Mouse (Mus musculus) heart, embryonic 14.5 days (tissue): Measurements from ENCODE around the gene Polr2e. TPM values are rescaled to one million over a fixed set of nuclear protein-coding genes. Genes with fewer than 3 reads are reported as not detected.

ENCODE experiments used
- ATAC-seq: fragments of 200-750 bp; cut with Nextera tagmentation; 2 replicates; pipeline ENCODE4 v1.8.0; 2017; ENCODE audit warnings: low read depth, moderate TSS enrichment; ENCODE audit not compliant: insufficient number of reproducible peaks, insufficient read depth, low FRiP score
- H3K27ac ChIP-seq, 2 experiments: fragments of 200-500 bp in 1 of 2; fragments of 300-500 bp in 1 of 2; sonication (generic) in 1 of 2; replicated peaks in 1 of 2; 2 replicates each; pipeline ENCODE4 v1.5.1; 2012 to 2014; ENCODE audit warnings: low read depth in 2 of 2, low read length in 2 of 2, control low read depth in 1 of 2, mild to moderate bottlenecking in 1 of 2, mixed read lengths in 1 of 2; ENCODE audit not compliant: control insufficient read depth in 1 of 2, insufficient read depth in 1 of 2
- H3K27me3 ChIP-seq: fragments of 300-500 bp; sonication (generic); 2 replicates; pipeline ENCODE4 v1.6.1; 2014; ENCODE audit warnings: mild to moderate bottlenecking, low read length, control low read depth; ENCODE audit not compliant: control insufficient read depth, insufficient read depth
- H3K36me3 ChIP-seq: fragments of 300-500 bp; sonication (generic); 2 replicates; pipeline ENCODE4 v1.6.1; 2014; ENCODE audit warnings: mild to moderate bottlenecking, control low read depth, low read length, mixed read lengths; ENCODE audit not compliant: control insufficient read depth, insufficient read depth
- H3K4me1 ChIP-seq, 2 experiments: fragments of 200-500 bp in 1 of 2; fragments of 300-500 bp in 1 of 2; sonication (generic) in 1 of 2; 2 replicates each; pipeline ENCODE4 v1.6.1; 2012 to 2014; ENCODE audit warnings: low read length in 2 of 2, control low read depth in 1 of 2, mixed read lengths in 1 of 2; ENCODE audit not compliant: control insufficient read depth in 2 of 2, insufficient read depth in 2 of 2
- H3K4me2 ChIP-seq: fragments of 300-500 bp; sonication (generic); 2 replicates; pipeline ENCODE4 v1.6.1; 2014; ENCODE audit warnings: mild to moderate bottlenecking, low read length
- H3K4me3 ChIP-seq, 2 experiments: fragments of 200-500 bp in 1 of 2; fragments of 300-500 bp in 1 of 2; sonication (generic) in 1 of 2; 2 replicates each; pipeline ENCODE4 v1.5.1; 2012 to 2014; ENCODE audit warnings: low read length in 2 of 2, mild to moderate bottlenecking in 2 of 2, control low read depth in 1 of 2, low read depth in 1 of 2, moderate library complexity in 1 of 2; ENCODE audit not compliant: control insufficient read depth in 1 of 2, insufficient read depth in 1 of 2
- H3K9ac ChIP-seq: fragments of 300-500 bp; sonication (generic); 2 replicates; pipeline ENCODE4 v1.6.1; 2014; ENCODE audit warnings: mild to moderate bottlenecking, low read length
- H3K9me3 ChIP-seq: fragments of 300-500 bp; sonication (generic); 2 replicates; pipeline ENCODE4 v1.6.1; 2016; ENCODE audit warnings: low read length, control low read depth; ENCODE audit not compliant: control insufficient read depth
- WGBS: fragments of 180-500 bp; shearing (Covaris S2); extraction: QIAGEN DNeasy Blood & Tissue Kit; methylation state at CpG from one replicate; pipeline ENCODE4 v1.1.7; 2014; 5-methylcytosine and 5-hydroxymethylcytosine counted together
- polyA plus RNA-seq: library from polyadenylated mRNA; unstranded; fragments of >200 nt; fragmentation: Nextera tagmentation; extraction: Ambion mirVana; gene quantifications from 2 replicates; pipeline ENCODE4 v1.2.1, GENCODE M21; 2014

Gene Polr2e
- polyA plus RNA-seq, 1 experiment from 2014 or later = 162 TPM

DNA sequence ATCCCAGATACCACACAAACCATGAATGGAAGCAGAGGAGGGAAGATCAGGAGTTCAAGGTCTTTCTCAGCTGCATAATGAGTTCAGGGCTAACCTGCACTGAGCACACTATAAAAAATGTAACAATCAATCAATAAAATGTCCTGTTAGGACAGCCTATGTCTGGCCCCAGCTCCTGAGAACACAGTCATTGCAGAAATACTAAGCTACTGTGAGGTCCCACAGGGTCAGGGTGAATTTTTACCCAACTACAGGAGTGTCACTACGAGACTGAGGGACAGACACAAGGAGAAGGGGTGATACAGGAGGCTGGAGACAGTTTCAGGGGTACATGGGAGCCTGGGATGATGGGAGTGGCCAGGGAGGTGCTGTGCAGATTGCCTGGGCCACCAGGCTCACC is 38.8 kb upstream of the Polr2e start:
- H3K36me3 ChIP-seq = peaks cover 46% of the 10 kb centered on the region

DNA sequence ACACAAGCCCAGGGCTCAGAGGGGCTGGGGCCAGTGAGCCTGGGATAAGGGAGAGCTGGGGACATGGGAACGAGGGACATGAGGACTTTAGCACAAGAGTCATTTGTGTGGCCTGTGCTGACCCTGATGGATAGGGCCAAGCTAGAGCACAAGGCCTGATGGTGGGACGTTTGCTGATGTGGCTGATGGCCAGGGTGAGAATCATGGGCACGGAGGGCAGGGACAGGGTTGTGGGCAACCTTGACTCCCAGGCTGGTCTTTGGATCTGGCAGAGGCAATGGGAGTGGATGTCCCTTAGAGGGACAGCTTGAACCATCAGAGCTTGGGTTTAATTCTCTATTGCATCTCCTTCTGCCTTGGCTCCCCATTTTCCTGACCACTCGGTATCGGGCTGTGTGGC is 37.7 kb upstream of the Polr2e start:
- no peak overlapping the region for H3K9ac ChIP-seq
- no peak for ATAC-seq
- H3K27ac ChIP-seq = no peak overlapping the region
- 89% methylated on average over 5 of the region's 5 CpGs for WGBS
- peaks cover 35% of the 10 kb centered on the region for H3K36me3 ChIP-seq
- no peak overlapping the region for H3K4me2 ChIP-seq
- H3K9me3 ChIP-seq = no peaks in the 10 kb centered on the region
- H3K4me3 ChIP-seq = no peak overlapping the region
- peaks cover 20 to 24% of the 10 kb centered on the region in 2 experiments for H3K4me1 ChIP-seq
- H3K27me3 ChIP-seq = no peaks in the 10 kb centered on the region

More for the DNA sequence above, 38.8 kb upstream of the Polr2e start:
- Histone ChIP-seq H3K9ac (no peak overlapping the region), H3K27ac (no peak overlapping the region), H3K9me3 (no peaks in the 10 kb centered on the region), H3K4me1 (peaks cover 11 to 16% of the 10 kb centered on the region in 2 experiments; a peak in 3 of 4 replicates), H3K4me3 (no peak overlapping the region), H3K27me3 (no peaks in the 10 kb centered on the region), H3K4me2 (no peak overlapping the region)
- WGBS = 100% methylated on average over 1 of the region's 1 CpGs
- no peak for ATAC-seq

DNA sequence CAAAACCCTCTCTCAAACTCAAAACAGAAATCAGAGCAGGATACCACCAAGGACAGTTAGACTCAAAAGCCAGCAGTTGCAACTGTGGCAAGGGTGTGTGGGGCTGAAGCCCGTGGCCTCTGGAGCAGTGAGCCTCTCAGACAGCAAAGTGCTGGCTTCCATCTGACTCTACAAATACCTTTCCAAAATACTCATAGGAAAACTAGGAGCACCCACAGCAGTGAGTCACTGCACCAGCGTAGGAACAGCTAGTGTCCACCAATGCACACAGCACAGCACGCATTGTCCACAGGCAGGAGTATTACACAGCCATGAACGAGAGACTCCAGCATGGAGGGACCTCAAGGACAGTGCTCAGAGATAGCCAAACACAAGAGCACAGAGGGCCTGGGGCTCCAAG is 36.8 kb upstream of the Polr2e start:
- H3K27me3 ChIP-seq = no peaks in the 10 kb centered on the region
- no peaks in the 10 kb centered on the region for H3K9me3 ChIP-seq
- no peak overlapping the region for H3K4me3 ChIP-seq
- H3K9ac ChIP-seq = no peak overlapping the region
- peaks cover 31% of the 10 kb centered on the region for H3K36me3 ChIP-seq
- no peak for ATAC-seq
- H3K4me2 ChIP-seq = no peak overlapping the region
- H3K4me1 ChIP-seq = peaks cover 28 to 34% of the 10 kb centered on the region in 2 experiments
- no peak overlapping the region for H3K27ac ChIP-seq
- WGBS = 95% methylated on average over 4 of the region's 4 CpGs

DNA sequence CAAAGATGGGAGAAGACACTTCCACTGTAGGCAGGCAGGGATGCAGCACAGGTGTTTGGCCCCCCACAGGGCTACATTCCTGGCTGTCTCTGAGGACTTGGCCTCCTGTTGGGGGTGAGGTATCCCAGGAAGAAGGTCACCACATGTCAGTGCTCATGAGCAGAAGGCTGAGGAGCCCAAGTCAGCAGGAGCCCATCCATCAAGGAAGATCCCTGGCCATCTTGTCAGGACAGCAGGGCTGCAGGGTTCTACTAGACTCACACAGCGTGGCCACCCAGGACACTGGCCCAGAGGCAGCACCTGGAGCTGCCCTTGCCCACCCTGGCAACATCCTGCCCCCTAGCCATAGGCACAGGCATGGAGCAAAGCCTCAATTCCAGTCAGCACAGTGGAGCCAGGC is 36.3 kb upstream of the Polr2e start:
- no peak overlapping the region for H3K27ac ChIP-seq
- H3K27me3 ChIP-seq = no peaks in the 10 kb centered on the region
- H3K9ac ChIP-seq = no peak overlapping the region
- no peak overlapping the region for H3K4me2 ChIP-seq
- 56% methylated on average over 1 of the region's 1 CpGs for WGBS
- no peak for ATAC-seq
- H3K36me3 ChIP-seq = peaks cover 26% of the 10 kb centered on the region
- H3K4me3 ChIP-seq = no peak overlapping the region
- H3K9me3 ChIP-seq = no peaks in the 10 kb centered on the region
- peaks cover 32 to 38% of the 10 kb centered on the region in 2 experiments for H3K4me1 ChIP-seq

DNA sequence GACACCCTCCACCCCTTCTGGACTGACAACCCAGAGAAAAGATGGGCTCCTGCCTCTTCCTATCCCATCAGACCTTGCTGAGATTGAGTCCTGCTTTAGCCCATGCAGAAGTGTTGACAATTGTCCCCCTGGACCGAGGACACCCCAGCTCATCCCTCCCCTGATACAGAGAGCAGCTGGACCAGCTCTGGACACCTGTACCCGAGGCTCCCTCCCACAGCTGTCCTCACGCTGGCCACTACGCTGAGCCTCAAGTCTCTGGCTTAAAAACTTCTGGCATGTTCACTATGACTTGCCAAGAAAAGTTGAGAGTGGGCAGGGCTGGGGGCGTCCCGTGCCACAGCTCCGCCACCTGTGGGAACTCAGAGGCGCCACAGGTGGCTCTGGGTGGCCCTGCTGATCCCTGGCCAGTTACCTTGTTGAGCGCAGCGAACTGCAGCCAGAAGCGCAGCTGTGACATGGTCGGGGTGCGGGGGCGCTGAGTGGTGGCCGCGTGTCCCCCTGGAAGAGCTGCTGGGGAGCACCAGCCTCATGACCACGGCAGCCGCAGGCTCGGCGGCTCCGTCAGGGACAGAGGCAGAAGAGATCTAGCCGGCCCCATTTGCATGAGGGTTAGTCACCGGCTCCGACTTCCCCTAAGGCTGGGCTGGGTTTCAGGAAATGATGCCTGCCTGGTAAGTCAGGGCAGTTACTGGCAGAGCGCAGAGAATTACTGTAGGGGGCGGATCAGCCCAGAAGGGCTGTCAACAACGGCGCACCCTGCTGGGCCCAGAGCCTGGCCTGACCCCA is 35.4 kb upstream of the Polr2e start:
- peak overlapping the region; percentile 57 for H3K9ac ChIP-seq
- H3K9me3 ChIP-seq = no peaks in the 10 kb centered on the region
- peak overlapping the region; percentile 64 for H3K4me2 ChIP-seq
- H3K27ac ChIP-seq = peak overlapping the region in 1 of 2 experiments; percentile 45; a peak in 1 of 4 replicates
- WGBS = 15% methylated on average over 28 of the region's 28 CpGs
- no peaks in the 10 kb centered on the region for H3K27me3 ChIP-seq
- peak; percentile 33; the same call in 1 of the 2 replicates for ATAC-seq
- peak overlapping the region; percentile 1 to 27 for H3K4me3 ChIP-seq
- H3K4me1 ChIP-seq = peaks cover 37 to 42% of the 10 kb centered on the region in 2 experiments
- peaks cover 17% of the 10 kb centered on the region for H3K36me3 ChIP-seq

DNA sequence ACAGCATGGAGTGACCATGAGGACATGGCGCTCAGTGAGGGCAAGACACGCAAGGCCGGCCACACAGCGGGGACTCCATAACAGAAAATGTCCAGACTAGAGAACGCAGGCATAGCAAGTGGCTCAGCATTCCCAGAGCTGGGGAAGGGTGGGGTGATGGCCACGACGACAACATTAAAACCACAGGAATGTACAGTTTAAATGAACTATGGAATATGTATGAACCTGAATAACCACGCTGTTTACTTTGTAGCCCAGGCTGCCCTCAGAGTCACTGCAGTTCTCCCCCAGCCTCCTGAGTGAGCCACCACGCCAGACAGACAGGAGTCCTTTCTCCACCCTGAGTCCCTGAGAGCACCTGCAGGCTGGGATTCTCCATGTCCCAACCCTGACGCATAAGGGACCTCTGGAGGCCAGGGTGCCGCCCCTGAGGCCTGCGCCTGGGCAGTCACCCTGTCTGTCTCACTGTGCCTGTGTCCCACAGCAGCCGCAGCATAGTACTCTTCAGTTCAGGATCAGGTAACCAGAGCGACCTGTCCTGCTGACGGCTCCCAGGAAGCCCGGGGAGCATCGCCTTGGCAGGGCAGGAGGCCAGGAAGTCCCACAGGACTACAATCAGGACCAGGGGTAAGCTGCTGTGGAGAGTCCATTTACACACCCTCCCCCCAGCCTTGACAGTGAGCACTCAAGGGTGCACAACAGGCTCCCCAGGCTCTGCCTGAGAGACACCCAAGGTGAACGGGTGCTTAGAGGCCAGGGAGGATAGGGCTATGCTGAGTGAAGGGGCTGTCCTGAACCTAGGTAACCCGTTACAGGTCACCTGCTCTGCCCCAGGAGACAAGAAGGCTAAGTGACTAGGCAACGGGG is 33.3 kb upstream of the Polr2e start:
- H3K27me3 ChIP-seq = no peaks in the 10 kb centered on the region
- H3K4me3 ChIP-seq = no peak overlapping the region
- H3K9me3 ChIP-seq = no peaks in the 10 kb centered on the region
- H3K9ac ChIP-seq = peak overlapping the region; percentile 18; the same call in 1 of the 2 replicates
- peaks cover 37 to 42% of the 10 kb centered on the region in 2 experiments for H3K4me1 ChIP-seq
- H3K4me2 ChIP-seq = no peak overlapping the region
- 80% methylated on average over 20 of the region's 20 CpGs for WGBS
- ATAC-seq = no peak
- no peak overlapping the region for H3K27ac ChIP-seq
- peaks cover 13% of the 10 kb centered on the region; the same call in 1 of the 2 replicates for H3K36me3 ChIP-seq

DNA sequence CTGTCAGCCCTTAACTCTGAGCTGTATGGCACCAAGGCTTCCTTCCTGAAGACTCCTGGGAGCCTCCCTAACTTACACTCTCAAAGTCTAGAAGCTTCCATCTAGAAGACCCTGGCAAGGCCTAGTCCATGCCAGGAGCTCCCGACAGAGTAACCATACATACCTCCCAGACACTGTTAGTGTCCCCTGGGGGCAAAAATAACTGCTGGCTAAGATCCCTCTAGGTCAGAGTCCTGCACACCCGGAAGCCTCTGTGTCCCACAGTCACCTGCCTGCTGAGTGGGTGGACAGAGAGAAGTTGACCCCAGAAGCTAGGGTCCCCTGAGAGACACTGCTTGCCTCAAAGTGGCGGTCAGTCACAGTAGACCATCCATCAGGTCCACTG is 31.9 kb upstream of the Polr2e start:
- Histone ChIP-seq H3K4me2 (peak overlapping the region; percentile 30), H3K4me1 (peaks cover 37 to 42% of the 10 kb centered on the region in 2 experiments), H3K4me3 (no peak overlapping the region)

More for the DNA sequence above, 31.9 kb upstream of the Polr2e start:
- peak overlapping the region; percentile 52 for H3K9ac ChIP-seq
- H3K27me3 ChIP-seq = no peaks in the 10 kb centered on the region
- no peak for ATAC-seq
- peaks cover 24% of the 10 kb centered on the region for H3K36me3 ChIP-seq
- H3K9me3 ChIP-seq = no peaks in the 10 kb centered on the region
- WGBS = 48% methylated on average over 3 of the region's 3 CpGs
- peak overlapping the region; percentile 77 to 86 for H3K27ac ChIP-seq
